Mouse (Mus musculus): Measurements from ENCODE around the gene Stard7.
"Not testable (repeated sequence)": the region's sequence is repeated elsewhere in the genome, so short reads cannot be mapped to it uniquely, and the experiment has no call there.

The Stard7 gene

DNA sequence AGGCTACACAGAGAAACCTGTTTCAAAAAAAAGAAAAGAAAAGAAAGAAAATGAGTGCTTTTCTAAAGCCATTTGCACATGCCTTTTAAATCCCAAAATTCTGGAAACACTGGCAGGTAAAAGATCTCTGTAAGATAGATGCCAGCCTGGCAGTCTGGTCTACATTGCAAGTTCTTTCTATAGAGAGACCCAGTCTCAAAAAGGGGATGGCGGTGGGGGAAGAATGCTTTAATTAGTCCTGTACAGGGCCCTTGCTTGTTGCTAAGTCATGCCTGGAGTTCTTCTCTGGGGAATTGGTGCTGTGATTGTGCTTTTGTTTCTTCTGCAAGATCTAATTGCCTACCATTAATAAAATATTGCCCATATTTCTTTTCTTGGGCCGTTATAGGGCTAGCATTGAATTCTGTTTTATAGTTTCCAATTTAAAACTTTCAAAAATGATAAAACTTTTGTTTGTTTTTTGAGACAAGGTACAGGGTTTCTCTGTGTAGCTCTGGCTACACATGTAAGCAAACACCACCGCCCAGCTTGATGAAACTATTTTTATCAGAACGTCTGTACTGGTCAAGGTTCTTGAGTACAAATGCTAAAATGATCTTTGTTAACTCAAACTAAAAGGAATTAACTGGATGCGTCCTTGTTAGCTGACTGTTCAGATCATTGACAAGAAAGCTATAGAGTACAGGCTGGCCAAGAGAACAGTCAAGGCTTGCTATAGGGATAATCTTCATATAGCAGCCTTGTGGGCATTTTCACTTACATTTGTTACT is 5.7 kb downstream of the Stard7 start:
- DNase-seq: no peak

DNA sequence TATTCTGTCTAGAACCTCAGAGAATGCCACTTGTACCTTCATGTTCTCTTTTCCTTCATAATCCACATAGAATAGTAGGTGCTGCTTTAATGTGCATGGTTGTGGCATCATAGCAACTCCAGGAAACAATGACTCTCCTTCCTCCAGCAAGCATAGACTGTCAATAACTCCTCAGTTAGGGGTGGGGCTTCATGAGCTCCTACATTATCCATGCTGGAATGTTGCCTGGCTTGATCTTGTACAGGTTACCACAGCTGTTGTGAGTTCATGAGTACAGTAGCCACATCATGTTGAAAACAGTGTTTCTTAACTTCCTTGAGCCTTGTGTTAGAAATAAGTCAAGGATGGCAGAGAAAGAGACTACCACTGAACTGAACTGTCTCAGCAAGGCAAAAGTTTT is 8.1 kb downstream of the Stard7 start:
- no peak for DNase-seq

DNA sequence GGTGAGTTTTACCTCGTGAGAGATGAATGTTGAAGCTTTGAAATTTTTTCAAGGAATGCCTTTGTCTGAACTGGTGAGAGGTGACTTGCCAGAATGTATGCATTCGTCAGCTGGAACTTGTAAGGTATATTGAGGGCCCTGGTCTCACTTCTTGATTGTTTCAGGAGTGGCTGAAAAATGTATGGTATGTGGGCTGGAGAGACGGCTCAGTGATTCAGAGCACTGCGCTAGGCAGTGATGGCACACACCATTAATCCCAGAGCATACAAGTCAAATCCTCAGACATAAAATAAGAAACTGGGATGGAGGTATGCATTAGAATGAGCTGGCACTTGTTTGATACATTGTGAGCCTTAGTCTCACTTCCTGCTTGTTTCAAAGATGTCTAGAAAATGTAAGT is 22.2 kb downstream of the Stard7 start:
- DNase-seq: no peak

DNA sequence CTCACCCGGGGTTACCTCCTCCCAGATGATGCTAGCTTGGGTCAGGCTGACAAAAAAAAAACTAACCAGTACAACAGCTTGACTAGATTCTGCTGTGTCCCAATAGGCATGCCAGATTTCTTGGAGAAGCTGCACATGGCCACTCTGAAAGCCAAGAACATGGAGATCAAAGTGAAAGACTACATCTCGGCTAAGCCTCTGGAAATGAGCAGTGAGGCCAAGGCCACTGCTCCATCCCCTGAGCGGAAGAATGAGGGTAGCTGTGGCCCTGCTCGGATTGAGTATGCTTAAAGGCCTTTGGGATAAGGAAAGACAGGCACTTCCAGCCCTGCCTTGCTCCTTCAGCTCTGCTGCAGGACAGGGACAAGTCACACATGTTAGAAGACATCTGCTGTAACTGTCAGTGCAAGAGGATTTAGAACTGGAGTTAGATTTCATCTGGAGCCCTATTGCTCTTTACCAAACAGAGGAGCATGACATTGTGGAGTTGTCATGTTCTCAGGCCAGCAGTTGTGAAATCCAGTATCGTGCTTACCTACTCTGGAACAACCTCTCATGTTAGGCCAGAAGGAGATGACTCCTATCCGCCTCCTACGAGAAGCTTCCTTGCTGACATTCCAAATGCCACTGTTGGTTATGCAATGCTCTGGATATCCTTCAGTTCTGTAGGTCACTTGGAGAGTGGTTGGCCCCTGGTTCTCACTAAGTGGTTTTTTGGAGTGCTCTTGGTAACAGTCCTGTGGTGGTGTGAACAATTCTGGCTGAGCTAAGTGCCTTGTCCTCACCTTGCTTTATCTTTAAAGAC is 27.2 kb downstream of the Stard7 start:
- DNase-seq: no peak

DNA sequence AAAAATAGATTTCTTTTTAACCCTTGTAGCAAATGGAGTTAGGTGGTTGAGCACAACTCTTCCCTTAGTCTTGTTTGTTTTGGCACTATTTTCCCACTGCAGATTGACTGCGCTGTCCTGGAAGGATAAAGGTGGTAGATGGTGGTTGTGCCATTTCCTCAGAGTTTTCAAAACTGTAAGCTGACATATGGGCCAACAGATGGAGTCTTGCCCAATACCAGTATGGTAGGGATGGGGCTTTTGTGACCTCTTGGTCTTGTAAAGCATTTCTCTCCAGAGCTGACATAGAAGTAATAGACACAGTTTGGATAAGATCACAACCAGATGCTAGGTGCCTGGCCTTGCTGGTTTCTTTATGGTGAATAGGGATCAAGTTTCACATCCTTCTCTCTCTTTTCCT is 28.0 kb downstream of the Stard7 start:
- peak; percentile 12 for DNase-seq

DNA sequence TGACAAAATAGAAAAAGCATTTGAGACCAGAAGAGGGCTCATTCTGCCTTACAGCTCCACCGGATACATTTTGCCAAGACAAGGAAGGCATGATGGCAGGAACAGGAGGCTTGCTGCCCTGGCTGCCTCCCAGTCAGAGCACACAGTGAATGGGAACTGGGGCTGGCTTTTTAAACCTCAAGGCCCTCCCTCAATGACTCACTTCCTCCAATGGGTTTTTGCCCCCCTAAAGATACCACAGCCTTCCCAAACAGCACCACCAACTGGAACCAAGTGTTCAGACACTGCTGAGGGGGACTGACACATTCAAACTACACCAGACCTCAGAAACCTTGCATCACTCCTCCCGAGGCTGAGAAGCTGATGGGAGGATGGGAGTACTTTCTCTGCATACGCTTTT is 30.7 kb downstream of the Stard7 start:
- DNase-seq: no peak

DNA sequence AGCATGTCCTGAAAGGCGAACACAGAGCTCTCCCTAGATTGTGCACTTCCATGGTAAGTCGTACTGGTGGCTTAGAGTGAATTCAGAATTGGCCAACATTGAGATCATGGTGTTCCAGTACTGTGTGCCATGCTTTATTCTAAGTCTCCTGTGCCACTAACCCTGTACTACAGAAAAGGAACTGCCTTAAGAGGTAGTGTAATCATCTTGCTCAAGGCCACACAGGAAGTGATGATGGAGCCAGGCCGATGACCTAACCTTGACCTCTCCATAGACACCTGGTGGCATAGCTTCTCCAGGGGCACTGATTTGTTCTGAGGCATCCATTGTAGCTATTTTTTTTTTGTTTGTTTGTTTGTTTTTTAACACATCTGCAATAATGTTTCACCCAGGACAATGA is 31.9 kb downstream of the Stard7 start:
- no peak for DNase-seq

DNA sequence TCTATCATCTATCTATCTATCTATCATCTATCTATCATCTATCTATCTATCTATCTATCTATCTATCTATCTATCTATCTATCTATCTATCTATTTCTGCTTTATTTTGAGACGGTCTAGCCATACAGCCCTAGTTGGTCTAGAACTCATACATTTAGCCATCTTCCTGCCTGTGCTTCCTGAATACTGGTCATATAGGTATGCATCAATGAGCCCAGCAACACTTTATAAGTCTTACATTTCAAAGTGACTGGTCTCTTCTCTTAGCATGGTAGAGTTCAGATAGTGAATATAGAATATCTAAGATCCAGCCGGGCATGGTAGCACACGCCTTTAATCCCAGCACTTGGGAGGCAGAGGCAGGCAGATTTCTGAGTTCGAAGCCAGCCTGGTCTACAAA is 34.2 kb downstream of the Stard7 start:
- DNase-seq: not testable (repeated sequence)

DNA sequence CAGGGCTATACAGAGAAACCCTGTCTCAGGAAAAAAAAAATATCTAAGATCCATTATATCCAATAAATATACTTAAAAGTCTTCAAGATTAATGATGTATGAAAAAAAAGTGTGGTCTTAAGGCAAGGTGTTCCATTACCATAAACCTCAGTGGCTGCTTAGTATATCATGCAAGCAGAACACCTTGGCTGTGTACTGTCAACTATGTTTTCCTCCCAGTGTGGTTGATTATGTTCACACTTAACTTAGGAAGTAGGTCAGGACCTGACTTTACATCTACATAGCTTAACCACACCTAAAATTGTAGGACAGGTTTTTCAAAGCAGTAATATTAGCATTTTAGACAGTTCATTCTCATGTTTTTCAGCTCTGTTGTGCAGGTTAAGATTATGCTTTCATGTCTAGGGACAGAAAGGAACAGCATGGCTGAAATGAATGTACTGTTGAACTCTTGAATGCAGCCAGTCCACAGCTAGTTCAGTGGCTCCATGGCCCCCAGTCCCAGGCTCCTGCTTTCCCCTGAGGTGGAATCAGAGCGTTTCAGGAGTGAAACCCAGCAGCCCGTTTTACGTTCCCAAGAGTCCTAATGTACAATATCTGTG is 34.7 kb downstream of the Stard7 start:
- no peak for DNase-seq

DNA sequence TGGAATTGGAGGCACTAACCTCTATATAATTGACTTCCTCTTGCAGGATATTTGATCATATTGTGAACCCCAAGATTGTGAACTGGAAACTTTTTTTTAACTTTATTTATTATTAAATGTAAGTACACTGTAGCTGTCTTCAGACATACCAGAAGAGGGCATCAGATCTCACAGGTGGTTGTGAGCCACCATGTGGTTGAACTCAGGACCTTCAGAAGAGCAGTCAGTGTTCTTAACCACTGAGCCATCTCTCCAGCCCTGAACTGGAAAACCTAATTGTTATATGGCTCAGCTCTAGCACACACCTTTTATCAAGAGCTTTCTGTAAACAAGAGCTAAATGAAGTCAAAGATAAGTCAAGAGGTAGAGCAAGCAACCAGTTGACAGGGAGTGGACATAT is 36.1 kb downstream of the Stard7 start:
- DNase-seq: no peak

DNA sequence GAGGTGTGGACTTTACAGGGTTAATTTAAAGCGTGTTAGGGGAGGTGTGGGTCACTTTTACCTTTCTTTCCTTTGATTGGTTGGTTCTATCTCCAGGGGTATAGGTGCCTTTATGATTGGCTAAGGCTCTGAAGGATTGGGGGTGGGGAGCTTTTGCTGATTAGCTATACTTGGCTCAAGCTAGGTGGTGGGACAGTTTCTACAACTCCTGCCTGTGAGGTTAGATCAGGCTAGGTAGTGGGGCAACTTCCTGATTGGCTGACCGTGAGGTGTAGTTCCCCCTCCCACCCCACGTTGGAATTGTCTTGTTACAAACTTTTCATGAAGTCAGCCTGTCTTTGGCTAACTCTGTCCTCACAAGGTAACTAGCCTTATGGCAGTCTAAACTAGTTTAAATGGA is 37.2 kb downstream of the Stard7 start:
- DNase-seq: no peak

DNA sequence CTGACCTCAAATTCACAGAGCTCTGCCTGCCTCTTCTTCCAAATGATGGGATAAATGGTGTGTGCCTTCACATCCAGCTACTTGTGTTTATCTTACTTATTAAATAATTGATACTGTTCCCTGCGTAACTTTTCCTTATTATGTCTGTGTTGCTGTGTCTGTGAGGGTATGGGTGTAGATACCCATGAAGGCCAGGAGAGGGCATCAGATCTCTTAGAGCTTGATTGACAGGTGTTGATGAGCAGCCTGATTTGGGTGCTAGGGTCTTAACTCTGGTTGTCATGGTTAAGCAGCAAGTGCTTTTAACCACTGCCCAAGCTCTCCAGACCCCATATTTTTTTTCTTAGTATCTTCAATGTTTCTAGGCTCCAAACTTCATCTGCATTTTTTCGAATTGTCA is 38.6 kb downstream of the Stard7 start:
- no peak for DNase-seq

DNA sequence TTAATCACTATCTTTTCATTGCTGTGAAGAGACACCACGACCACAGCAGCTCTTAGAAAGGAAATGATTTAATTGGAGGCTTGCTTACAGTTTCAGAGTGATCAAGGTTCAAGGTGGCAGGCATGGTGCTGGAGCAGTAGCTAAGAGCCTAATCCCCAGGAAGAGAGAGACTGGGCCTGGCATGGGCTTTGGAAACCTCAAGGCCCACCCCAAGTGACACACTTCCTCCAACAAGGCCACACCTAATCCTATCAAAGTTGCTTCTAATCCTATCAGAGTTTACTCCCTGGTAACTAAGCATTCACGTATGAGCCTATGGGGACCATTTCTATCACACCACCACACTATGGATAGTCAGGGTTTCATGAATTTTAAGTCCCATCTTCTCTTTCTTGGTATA is 40.2 kb downstream of the Stard7 start:
- DNase-seq: no peak

DNA sequence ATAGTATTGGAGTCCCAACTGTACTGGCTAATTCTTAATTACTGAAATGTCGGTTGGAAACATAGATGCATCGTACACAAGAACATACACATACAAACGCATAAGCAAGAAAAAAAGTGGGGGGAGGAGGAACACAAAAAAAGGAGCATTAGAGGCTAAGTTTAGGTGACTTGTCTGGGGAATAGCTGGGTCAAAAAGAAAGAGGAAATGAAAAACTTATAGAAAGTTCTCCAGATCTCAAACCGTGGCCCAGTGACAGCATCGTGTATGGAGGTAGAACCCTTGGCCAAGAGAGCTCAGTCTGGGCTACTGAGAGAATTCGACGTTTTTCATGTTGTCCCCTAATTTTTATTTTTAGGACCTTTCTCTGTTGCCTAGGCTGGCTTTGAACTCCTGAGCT is 40.7 kb downstream of the Stard7 start:
- no peak for DNase-seq

DNA sequence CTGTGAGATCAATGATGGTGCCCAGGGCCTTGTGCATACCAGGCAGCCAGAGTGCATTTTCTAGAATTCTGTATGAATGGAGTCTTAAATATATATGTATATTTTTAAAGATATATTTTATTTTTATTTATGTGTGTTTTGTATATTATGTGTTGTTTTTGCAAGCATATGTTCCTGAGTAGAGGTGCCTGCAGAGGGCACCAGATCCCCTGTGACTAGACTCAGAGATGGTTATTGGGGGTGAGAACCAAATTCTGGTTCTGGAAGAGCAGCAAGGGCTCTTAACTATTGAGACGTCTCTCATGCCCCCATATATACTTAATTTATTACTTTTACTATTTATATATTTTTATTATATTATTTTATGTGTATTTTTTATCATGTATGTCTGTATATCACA is 41.2 kb downstream of the Stard7 start:
- DNase-seq: no peak

DNA sequence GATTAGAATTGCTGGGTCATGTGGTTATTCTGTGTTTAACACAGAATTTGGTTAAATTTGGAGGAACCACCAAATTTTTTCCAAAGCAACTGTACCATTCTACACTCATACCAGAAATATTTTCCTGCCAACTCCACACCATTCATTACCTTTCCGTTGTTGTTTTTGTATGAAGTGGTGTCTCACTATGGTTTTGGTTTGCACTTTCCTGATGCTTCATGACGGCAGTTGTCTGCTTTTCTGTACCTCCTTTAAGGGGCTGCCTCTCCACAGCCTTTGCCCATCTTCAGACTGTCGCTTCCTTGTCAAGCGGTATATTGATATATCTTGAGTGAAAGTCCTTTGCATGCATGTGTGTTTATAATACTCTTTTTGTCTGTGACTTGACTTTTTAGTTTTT is 42.8 kb downstream of the Stard7 start:
- no peak for DNase-seq

DNA sequence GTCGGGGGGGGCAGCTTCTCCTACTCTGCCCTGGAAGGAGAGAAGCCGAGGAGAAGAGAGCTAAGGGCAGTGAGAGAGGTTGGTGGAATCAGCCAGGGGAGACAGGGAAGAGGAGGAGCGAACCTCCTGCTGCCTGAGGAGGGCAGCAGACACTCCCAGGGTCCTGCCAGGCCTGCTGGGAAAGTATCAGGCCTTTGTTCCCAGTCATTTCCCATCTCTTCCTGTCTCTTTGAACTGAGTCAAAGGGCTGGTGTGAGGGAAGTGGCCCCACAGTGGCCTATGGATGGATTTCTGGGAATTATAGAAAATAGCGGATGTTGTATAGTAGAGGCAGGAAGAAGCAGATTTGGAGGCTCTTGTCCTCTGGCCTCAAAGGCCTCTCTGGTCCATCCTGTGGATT is 43.9 kb downstream of the Stard7 start:
- DNase-seq: no peak

DNA sequence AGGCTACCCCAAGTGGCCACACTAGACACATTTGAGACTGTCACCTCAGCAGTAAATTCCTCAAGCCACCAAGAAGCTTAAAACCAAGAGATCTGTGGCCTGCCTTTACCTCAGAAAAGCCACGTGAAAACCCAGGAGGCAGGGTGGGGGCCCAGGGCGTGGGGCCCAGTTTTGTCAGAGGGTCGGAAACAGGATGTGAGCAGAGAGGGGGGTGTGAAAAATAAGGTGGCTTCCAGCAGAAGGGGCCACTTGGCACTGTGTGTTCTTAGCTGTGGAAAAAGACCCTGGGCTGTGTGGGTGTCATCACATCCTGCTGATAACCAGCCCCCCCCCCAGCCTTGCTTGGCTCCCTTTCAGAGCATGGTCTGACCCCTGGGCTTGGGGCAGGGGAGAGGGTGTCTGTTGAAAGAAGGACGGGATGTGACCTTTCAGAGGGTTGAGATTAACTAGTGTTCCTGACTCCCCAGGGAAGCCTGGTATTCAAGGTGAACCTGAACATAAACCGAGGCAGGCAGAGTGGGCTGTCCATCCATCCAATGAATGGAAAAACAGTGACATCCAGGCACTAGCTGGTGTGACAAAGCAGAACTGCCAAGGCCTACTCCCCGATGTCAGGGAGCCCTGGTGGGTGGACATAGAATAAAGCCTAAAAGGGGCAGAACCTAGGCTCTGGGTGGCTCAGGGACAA is 44.6 kb downstream of the Stard7 start:
- no peak for DNase-seq

DNA sequence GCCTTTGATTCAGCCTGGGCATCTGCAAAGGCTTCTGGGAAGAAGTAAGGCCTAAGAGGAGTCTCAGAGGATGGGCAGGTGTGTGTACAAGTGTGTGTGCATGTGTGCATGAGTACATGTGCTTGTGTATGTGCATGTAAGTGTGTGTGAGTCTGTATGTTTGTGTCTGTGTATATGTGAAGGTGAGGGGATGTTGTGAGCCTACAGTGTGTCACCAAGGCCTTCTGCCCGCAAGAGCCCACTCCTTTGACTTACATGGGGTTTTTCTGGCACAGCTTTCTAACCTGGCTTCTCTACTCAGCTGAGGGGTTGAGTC is 45.1 kb downstream of the Stard7 start:
- DNase-seq: no peak

DNA sequence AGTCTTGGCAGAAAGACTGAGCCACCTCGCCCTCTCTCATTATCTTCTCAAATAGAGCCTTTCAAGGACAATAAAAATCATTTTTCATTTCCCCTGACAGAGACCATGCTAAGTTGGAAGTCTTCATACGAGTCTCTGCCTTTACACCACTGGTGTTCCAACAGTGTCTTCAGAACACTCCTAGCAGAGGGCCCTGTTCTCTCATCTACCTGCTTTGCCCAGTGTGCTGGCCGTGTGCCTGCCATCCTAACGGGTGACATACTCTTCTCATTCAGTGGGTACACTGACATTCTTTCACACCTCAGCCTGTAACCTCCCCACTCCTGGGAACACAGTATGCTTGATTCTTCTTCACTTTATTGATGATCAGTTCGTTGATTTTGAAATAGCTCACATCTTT is 46.4 kb downstream of the Stard7 start:
- DNase-seq: no peak

DNA sequence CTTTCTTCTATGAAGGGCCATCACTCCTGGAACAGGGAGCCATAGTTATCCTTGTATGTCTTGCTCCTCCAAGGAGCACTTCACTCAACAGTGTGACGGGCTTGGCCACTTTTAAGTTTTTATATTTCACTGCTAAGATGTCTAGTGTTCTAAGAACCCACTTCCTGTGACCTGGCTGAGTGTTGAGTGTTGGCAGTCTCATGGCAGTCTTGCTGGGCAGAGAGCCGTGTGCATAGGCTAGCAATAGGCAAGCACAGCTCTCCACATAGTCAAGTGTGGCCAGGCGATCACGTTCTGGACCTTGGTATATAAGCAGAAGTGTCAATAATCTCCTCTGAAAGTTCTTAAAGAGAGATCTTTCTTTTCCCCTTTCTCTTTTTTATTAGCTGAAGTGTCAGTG is 48.1 kb downstream of the Stard7 start:
- no peak for DNase-seq

DNA sequence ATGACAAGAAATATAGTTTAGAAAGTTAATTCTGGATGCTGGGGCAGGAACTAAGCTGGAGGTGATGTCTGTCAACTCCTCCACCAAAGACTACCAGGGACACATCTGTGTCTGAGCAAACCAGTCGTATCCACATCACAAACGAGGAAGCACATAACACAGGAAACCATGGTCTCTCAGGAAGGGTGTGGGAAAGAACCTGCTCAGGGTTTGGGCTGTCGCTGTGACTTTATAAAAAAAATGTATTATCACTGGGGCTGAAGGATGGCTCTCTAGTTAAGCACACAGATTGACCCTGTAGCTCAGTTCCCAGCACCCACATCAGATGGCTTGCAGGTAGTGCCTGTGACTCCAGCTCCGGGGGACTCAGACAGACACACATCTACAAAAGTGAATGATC is 49.1 kb downstream of the Stard7 start:
- no peak for DNase-seq

DNA sequence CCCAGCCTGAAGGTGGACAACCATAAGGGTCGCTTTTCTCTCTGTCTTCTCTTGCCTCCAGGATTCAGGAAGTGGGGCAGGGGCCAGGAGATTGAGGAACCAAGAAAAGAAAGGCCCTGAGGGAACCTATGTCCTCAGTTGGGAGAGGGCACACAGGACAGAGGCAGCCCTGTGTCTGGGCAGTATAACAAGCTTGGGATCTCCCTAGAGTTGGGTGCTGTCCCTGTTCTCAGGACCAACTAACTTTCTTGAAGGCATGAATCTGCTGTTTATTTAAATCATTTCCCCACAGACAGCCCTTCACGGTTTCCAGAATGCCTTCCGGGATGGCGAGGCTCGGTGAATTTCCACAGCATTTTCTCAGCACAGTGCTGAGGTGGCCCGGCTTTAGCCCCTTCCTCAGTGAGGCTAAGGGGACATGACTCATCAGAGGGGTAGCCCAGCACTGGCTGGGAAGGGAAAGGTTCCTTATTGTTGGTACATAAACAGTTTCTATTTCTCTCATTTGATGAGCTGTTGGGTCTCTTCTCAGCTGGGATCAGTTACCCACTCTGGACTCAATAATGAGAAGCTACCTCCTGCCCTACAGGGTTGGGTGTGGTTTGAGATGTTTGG is 52.8 kb downstream of the Stard7 start:
- no peak for DNase-seq
